Mouse (Mus musculus) forebrain, embryonic 16.5 days (tissue): ENCODE measurements around the gene Rusc1. TPM values are rescaled to one million over a fixed set of nuclear protein-coding genes. Genes with fewer than 3 reads are reported as not detected.

ENCODE experiments used
- ATAC-seq: fragments of 200-750 bp; cut with Nextera tagmentation; 2 replicates; pipeline ENCODE4 v1.8.0; 2017; ENCODE audit warnings: mild to moderate bottlenecking, moderate library complexity
- H3K27ac ChIP-seq: fragments of 300-500 bp; sonication (generic); 2 replicates; pipeline ENCODE4 v1.5.1; 2014; ENCODE audit warnings: low read length, control low read depth
- H3K27me3 ChIP-seq: fragments of 300-500 bp; sonication (generic); replicated peaks from 2 replicates; pipeline ENCODE4 v1.6.1; 2014; ENCODE audit warnings: low read length; ENCODE audit not compliant: control insufficient read depth, insufficient read depth
- H3K36me3 ChIP-seq: fragments of 300-500 bp; sonication (generic); 2 replicates; pipeline ENCODE4 v1.6.1; 2014; ENCODE audit not compliant: control insufficient read depth, insufficient read depth
- H3K4me1 ChIP-seq: fragments of 300-500 bp; sonication (generic); replicated peaks from 2 replicates; pipeline ENCODE4 v1.6.1; 2014; ENCODE audit warnings: low read length; ENCODE audit not compliant: control insufficient read depth, insufficient read depth
- H3K4me2 ChIP-seq: fragments of 300-500 bp; sonication (generic); 2 replicates; pipeline ENCODE4 v1.6.1; 2014; ENCODE audit warnings: mild to moderate bottlenecking, low read length, control low read depth
- H3K4me3 ChIP-seq: fragments of 300-500 bp; sonication (generic); replicated peaks from 2 replicates; pipeline ENCODE4 v1.5.1; 2014; ENCODE audit warnings: mild to moderate bottlenecking, low read length, control low read depth
- H3K9ac ChIP-seq: fragments of 300-500 bp; sonication (generic); replicated peaks from 2 replicates; pipeline ENCODE4 v1.6.1; 2014; ENCODE audit warnings: low read depth, low read length, control low read depth
- H3K9me3 ChIP-seq: fragments of 300-500 bp; sonication (generic); 2 replicates; pipeline ENCODE4 v1.6.1; 2016; ENCODE audit warnings: low read length; ENCODE audit not compliant: control insufficient read depth
- WGBS: fragments of 180-500 bp; shearing (Covaris S2); extraction: QIAGEN DNeasy Blood & Tissue Kit; methylation state at CpG from one replicate; pipeline ENCODE4 v1.1.7; 2014; 5-methylcytosine and 5-hydroxymethylcytosine counted together
- polyA plus RNA-seq: library from polyadenylated mRNA; unstranded; fragments of >200 nt; fragmentation: Nextera tagmentation; extraction: Ambion mirVana; gene quantifications from 2 replicates; pipeline ENCODE4 v1.2.1, GENCODE M21; 2015

Rusc1 gene
- polyA plus RNA-seq: 74.4 and 76.8 TPM in 2 replicates

GRCm38 (mm10) chr3:89093175-89093574 lies at the start of gene Rusc1:
TSS of gene Rusc1 (minus strand) at chr3:89093311.
- peak within 1 kb of the TSS; percentile 71 for H3K9ac ChIP-seq
- peak within 1 kb of the TSS; percentile 74 for H3K27ac ChIP-seq
- H3K4me2 ChIP-seq: peak within 1 kb of the TSS; percentile 97
- peaks cover 19% of the 10 kb centered on the region for H3K4me1 ChIP-seq
- H3K4me3 ChIP-seq: peak within 1 kb of the TSS; percentile 62
- peak; percentile 87 for ATAC-seq
- peaks cover 12% of the 10 kb centered on the region for H3K36me3 ChIP-seq
- H3K9me3 ChIP-seq: no peaks in the 10 kb centered on the region
- H3K27me3 ChIP-seq: no peaks in the 10 kb centered on the region
- 1% methylated on average over 18 of the region's 18 CpGs for WGBS

GRCm38 (mm10) chr3:89136365-89136764 lies 43.3 kb upstream of the Rusc1 start:
- H3K9me3 ChIP-seq: no peaks in the 10 kb centered on the region
- H3K27me3 ChIP-seq: no peaks in the 10 kb centered on the region
- 41% methylated on average over 9 of the region's 9 CpGs for WGBS
- no peaks in the 10 kb centered on the region for H3K36me3 ChIP-seq
- no peak for ATAC-seq
- peaks cover 11% of the 10 kb centered on the region for H3K4me1 ChIP-seq
- H3K9ac ChIP-seq: no peak overlapping the region
- H3K4me3 ChIP-seq: no peak overlapping the region
- no peak overlapping the region for H3K27ac ChIP-seq
- no peak overlapping the region for H3K4me2 ChIP-seq

- no peaks in the 10 kb centered on the region for H3K27me3 ChIP-seq
- 59% methylated on average over 3 of the region's 3 CpGs for WGBS
- H3K4me2 ChIP-seq: no peak within 1 kb of the TSS
- H3K4me1 ChIP-seq: peaks cover 11% of the 10 kb centered on the region
- H3K9me3 ChIP-seq: no peaks in the 10 kb centered on the region
- no peak within 1 kb of the TSS for H3K4me3 ChIP-seq
- H3K36me3 ChIP-seq: no peaks in the 10 kb centered on the region
- no peak within 1 kb of the TSS for H3K9ac ChIP-seq
- no peak within 1 kb of the TSS for H3K27ac ChIP-seq
- ATAC-seq: no peak
These were observed 42.8 kb upstream of the Rusc1 start, which contains the start of gene Pklr for GRCm38 (mm10) chr3:89135958-89136357. TSS of gene Pklr (plus strand) at chr3:89136142.

DNA sequence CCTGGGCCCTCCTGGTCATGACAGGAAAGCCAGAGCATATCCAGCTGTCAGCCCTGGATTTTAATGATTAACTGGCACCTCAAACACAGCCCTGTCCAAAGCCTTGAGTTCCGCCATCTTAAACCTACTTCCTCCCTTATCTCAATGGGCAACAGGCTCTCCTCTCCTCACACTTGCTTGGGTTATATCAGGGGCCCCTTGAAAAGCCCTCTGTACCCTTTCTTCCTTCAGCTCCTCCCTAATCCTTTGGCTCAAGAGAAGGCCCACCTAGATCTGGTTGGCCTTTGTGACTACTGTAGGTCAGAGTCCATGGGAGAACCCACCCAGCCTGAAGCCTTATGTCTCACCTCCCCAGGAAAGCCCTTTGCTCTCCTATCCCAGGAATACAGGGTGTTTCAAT lies 40.6 kb upstream of the Rusc1 start:
- H3K9ac ChIP-seq: no peak overlapping the region
- H3K27me3 ChIP-seq: no peaks in the 10 kb centered on the region
- H3K4me3 ChIP-seq: no peak overlapping the region
- no peaks in the 10 kb centered on the region for H3K9me3 ChIP-seq
- no peaks in the 10 kb centered on the region for H3K36me3 ChIP-seq
- peaks cover 11% of the 10 kb centered on the region for H3K4me1 ChIP-seq
- H3K27ac ChIP-seq: no peak overlapping the region
- 95% methylated on average over 1 of the region's 1 CpGs for WGBS
- no peak for ATAC-seq
- no peak overlapping the region for H3K4me2 ChIP-seq

DNA sequence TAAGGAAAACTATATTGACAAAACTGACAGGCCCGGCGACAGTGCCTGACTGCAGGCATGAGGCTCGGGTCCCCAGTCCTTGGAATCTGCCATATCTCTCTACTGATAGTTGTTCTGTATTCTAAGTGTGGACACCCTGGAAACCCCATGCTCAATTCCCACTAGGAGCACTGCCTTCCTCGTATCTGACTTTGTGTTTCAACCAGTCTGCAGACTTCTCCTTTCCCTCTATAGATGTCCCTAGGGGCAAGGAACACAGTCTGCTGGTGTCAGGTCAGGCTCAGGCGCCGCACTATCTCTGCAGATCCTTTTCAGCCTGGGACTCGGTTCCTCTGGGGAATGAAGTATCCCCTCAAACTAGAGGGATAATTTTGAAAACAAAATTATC lies 39.9 kb upstream of the Rusc1 start:
- no peak for ATAC-seq
- no peak overlapping the region for H3K27ac ChIP-seq

GRCm38 (mm10) chr3:89132285-89133062 lies 39.4 kb upstream of the Rusc1 start:
- H3K27ac ChIP-seq: no peak overlapping the region
- no peaks in the 10 kb centered on the region for H3K27me3 ChIP-seq
- peaks cover 11% of the 10 kb centered on the region for H3K4me1 ChIP-seq
- peak overlapping the region; percentile 52 for H3K4me2 ChIP-seq
- 16% methylated on average over 30 of the region's 30 CpGs for WGBS
- peak; percentile 47; the same call in 1 of the 2 replicates for ATAC-seq
- no peaks in the 10 kb centered on the region for H3K9me3 ChIP-seq
- H3K36me3 ChIP-seq: no peaks in the 10 kb centered on the region
- peak overlapping the region; percentile 33 for H3K4me3 ChIP-seq
- H3K9ac ChIP-seq: peak overlapping the region; percentile 40; the same call in 1 of the 2 replicates

More for the DNA sequence above, 39.9 kb upstream of the Rusc1 start:
- no peak overlapping the region for H3K4me3 ChIP-seq
- peaks cover 11% of the 10 kb centered on the region for H3K4me1 ChIP-seq
- no peaks in the 10 kb centered on the region for H3K9me3 ChIP-seq
- WGBS: 84% methylated on average over 7 of the region's 7 CpGs
- H3K4me2 ChIP-seq: no peak overlapping the region
- no peaks in the 10 kb centered on the region for H3K27me3 ChIP-seq
- H3K36me3 ChIP-seq: no peaks in the 10 kb centered on the region
- no peak overlapping the region for H3K9ac ChIP-seq

DNA sequence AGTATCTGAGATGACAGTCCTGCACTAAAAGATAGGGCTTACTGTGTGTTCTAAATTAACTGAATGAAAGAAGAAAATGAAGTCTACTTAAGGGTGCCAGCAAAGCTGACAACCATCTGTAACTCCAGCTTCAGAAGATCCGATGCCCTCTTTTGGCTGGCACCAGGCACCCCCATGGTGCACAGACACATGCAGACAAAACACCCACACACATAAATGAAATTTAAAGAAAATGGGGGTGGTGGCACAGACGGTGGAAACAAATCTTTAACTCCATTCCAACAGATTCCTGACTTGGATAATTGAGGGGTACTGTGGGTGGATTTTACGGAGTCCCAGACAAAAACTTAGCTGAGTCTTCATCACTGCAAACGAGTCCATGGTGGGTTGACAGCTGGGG lies 38.7 kb upstream of the Rusc1 start:
- peaks cover 11% of the 10 kb centered on the region for H3K4me1 ChIP-seq
- peak; percentile 6; the same call in 1 of the 2 replicates for ATAC-seq
- H3K4me2 ChIP-seq: peak overlapping the region; percentile 52
- H3K9ac ChIP-seq: no peak overlapping the region
- no peak overlapping the region for H3K27ac ChIP-seq
- H3K36me3 ChIP-seq: no peaks in the 10 kb centered on the region
- 23% methylated on average over 4 of the region's 4 CpGs for WGBS
- H3K9me3 ChIP-seq: no peaks in the 10 kb centered on the region
- H3K27me3 ChIP-seq: no peaks in the 10 kb centered on the region
- peak overlapping the region; percentile 33 for H3K4me3 ChIP-seq

DNA sequence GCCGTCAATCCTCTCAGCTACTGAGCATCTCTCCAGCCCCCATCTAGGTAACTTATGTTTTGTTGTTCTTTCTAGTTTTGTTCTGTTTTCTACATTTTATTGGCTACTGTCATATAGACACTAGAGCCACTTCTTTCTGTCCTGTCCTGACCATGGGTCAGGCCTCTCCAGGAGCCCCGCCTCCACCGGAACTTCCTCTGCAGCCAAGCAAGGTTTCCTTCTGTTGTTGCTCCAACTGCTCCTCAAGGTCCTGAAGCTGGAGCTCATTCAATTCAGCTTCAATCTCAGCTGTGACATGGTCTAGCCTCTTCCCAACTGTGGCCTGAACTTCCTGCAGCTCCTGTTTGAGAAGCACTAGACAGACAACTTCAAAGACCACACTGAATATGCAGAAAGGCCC lies 36.8 kb upstream of the Rusc1 start:
- H3K4me2 ChIP-seq: no peak overlapping the region
- H3K36me3 ChIP-seq: no peaks in the 10 kb centered on the region
- H3K9ac ChIP-seq: no peak overlapping the region
- no peak overlapping the region for H3K4me3 ChIP-seq
- WGBS: 94% methylated on average over 3 of the region's 3 CpGs
- H3K27me3 ChIP-seq: no peaks in the 10 kb centered on the region
- no peak overlapping the region for H3K27ac ChIP-seq
- H3K4me1 ChIP-seq: peaks cover 11% of the 10 kb centered on the region
- H3K9me3 ChIP-seq: no peaks in the 10 kb centered on the region
- ATAC-seq: no peak

- H3K27me3 ChIP-seq: no peaks in the 10 kb centered on the region
- ATAC-seq: no peak
- WGBS: 88% methylated on average over 3 of the region's 3 CpGs
These were observed 32.9 kb upstream of the Rusc1 start for GRCm38 (mm10) chr3:89125981-89126380.

More at GRCm38 (mm10) chr3:89125981-89126380, 32.9 kb upstream of the Rusc1 start:
- H3K9ac ChIP-seq: no peak overlapping the region
- H3K4me3 ChIP-seq: no peak overlapping the region
- H3K4me1 ChIP-seq: no peaks in the 10 kb centered on the region
- no peaks in the 10 kb centered on the region for H3K9me3 ChIP-seq
- no peak overlapping the region for H3K27ac ChIP-seq
- H3K4me2 ChIP-seq: no peak overlapping the region
- no peaks in the 10 kb centered on the region for H3K36me3 ChIP-seq
